Mouse (Mus musculus) heart, postnatal 14 days (tissue): Measurements from ENCODE around the gene Mtg1. TPM values are rescaled to one million over a fixed set of nuclear protein-coding genes. Genes with fewer than 3 reads are reported as not detected.
A peak's percentile ranks its signal among the peaks of the same experiment; 100 is the strongest.
"Not testable (repeated sequence)": the region's sequence is repeated elsewhere in the genome, so short reads cannot be mapped to it uniquely, and the experiment has no call there.

Experiments used
- DNase-seq, 2 experiments: peaks; one replicate each; pipeline ENCODE4 v3.0.0; 2021 to 2022
- intact Hi-C: fragments of 180-260 bp; cut with DNase I; formaldehyde crosslinking; loops from one replicate; pipeline ENCODE4 v1.15.1; 2025
- total RNA-seq, 2 experiments: library from RNA; stranded (reverse); gene quantifications; 2 replicates each; pipeline ENCODE4 v1.2.3; 2021

Mtg1 gene
- total RNA-seq, 2 experiments from 2014 or later, result 28.1 to 29.3 TPM

DNA sequence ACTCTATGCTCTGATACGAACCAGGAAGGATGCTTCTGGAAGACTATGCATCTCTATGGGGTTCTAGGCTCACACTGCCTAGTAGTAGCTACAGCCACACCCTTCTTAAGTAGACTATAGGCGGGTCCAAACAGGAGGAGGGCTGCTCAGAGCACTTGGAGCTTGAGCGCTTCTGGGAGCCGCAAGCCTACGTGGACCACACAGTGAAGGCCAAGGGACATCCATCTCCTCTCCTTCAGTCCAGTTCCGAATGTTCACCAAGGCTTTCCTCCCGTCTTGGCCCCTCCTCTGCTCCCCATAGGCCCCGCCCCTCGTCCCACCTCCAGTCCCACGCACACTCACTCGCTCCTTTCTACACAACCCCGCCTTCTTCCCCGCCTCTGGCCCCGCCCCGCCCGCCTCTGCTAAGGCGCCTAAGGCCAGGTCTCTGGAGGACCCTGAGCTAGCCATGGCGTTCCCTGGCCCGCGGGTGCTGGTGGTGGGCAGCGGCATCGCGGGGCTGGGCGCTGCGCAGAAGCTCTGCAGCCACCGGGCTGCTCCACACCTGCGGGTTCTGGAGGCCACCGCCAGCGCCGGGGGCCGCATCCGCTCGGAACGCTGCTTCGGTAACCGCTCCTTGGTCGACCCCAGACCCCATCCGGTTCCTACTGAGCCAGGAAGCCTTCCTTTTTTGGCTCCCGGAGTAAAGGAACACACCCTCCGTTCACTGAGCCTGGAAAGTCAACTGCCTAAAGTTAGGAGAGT, 11.9 kb upstream of the Mtg1 start:
- intact Hi-C loops, result no loop called here
- DNase-seq, result peak; percentile 93 to 94

DNA sequence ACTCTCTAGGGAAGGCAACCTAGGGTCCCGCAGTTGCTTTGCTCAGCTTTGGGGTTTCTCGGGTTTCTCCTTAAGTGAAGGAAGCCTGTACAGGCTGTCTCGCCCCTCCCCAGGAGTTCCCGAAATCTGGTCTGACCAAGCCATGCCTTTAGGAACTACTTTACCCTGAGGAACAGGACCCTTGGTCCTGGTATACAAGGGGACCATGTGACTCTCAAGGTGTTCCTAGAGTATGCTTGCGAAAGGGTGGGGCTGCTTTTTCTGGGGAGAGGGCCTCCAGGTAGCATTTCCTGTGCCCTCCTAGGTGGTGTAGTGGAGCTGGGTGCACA, 11.4 kb upstream of the Mtg1 start:
- intact Hi-C loops, result no loop called here
- DNase-seq, result no peak

DNA sequence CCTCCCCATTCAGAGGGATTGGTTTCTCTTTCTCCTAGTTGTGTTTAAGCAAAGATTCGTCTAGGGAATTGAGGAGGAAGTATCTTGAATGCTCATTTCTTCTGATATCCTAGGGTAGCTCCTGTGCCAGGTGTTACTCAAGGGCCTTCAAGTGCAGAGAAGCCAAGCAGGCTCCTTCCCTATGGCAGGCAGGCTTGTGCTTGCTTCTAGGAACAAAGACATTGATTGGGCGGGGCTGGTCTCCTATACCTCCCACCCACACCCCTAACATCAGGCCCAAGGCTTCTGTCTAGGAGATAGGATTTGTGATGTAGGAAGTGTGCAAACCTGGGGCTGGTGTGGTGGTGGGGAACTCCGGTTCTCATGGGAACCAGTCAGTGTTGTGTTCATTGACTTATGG, 10.4 kb upstream of the Mtg1 start:
- DNase-seq, result no peak
- intact Hi-C loops, result no loop called here

DNA sequence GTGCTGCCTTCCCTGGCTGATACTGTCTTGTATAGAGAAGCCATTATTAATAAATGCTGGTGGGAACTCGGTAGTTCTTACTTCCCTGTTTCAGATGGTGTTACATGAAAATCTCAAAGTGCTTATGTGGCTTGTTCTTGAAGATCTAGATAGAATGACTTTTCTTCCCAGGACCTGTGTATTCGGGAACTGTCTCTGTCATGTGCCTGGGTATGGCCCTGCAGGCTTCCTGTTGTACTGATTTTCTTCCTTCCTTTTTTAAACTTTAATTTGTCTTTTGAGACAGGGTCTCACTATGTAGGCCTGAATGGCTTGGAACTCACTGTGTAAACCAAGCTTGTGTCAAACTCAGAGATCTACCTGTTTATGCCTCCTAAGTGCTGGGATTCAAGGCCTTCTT, 9.5 kb upstream of the Mtg1 start:
- DNase-seq, result no peak

DNA sequence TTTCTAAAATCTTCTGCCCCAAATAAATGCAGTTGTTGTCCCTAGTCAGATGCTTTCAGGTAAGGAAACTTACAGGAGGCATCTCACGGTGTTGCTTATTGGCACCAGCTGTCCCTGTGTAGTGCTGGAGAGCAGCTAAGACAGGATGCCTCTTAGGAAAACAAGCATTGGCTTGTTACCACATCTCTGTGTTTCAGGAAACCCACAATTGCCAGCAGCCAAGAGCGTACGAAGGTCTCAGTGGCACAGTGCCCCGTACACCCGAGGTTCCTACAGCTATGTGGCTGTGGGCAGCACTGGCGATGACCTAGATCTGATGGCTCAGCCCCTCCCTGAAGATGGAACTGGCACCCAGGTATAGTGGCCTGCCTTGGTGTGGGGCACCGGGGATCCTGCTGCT, 5.2 kb upstream of the Mtg1 start:
- intact Hi-C loops, DNase-seq: not testable (repeated sequence)

More for the DNA sequence above, 9.5 kb upstream of the Mtg1 start:
- intact Hi-C loops, result no loop called here

DNA sequence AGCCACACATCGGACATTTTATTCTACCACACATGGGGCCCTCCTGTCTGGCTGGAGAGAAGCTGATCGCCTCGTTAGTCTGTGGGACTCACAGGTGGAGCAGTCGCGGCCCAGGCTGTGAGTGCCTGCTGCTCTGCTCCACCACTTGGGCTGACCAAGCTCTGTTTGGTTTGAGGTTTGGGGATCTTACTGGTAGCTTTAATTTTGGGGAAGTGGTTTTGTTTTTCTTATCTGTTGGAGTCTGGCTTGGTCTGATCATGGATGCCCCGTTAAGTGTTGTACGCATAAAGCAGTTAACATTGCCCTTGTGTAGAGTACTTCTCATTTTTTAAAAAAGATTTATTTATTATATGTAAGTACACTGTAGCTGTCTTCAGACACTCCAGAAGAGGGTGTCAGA, 3.3 kb upstream of the Mtg1 start:
- DNase-seq, intact Hi-C loops: not testable (repeated sequence)

DNA sequence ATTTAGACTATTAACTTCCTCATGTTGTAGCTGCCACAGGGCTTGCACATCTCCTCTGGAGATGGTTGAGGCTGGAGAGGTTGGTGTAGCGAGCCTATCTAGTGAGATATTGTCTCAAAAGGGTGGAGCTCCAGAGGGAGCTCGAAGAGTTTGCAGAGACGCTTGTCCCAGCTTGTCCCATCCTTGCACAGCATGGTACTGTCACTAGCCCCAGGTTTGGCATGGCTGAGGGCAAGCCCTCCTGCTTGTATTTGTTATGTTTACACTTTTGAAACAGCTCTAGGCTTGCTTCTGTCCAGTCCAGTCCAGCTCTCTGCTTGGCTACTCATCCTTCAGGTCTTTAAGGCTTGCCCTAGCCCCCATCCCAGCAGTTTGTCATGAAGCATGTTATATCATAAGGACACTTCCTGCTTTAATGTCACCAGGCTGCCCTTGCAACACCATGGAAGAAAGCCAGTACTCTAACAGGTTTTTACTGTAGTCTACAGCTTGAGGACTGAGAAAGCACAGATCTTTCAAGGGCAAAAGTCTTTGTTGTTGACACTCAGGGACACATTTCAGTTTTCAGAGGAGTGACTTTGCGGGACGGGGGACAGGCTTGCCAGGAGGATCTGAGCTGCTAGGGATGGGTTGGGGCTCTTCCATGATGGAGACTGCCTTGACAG, 2.1 kb upstream of the Mtg1 start:
- DNase-seq, result no peak
- intact Hi-C loops, result no loop called here

DNA sequence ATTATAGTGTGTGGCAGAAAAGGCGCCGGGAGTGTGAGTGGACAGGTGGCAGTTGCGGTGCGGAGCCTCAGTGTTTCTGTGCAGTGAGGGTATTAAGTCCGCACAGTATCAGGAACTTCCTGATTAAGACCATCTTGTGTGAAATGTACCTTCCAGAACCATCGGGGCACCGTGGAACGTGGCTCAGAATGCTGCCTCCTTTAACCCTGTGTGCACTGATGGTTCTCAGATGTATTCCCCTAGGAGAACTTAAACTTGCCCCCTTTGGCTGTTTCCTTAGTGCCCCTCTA, 602 bp downstream of the Mtg1 start:
- DNase-seq, result no peak
- intact Hi-C loops, result no loop called here

DNA sequence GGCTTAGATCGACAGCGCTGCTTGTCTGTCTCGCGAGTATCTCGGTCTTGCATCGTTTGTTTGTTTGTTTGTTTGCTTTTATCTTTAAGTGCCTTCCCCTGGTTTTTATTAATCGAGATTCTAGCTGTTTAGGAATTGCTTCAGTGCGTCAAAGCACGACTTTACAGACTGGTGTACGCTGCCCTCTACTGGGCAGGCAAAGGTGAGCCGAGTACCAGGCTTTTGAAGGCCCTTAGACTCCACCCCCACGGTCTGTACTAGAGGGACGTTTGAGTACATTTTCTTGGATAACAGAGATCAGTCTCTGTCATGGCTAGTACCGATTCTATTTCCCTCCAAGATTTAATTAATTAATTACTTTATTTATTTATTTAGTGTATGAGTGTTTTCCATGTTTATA, 4.0 kb downstream of the Mtg1 start:
- DNase-seq, result peak; percentile 73 to 79
- intact Hi-C loops, result loop anchor here (1.0 to 5.0 kb wide), 2 partner anchors 63 to 169 kb away; no protein-coding TSS in a partner anchor

DNA sequence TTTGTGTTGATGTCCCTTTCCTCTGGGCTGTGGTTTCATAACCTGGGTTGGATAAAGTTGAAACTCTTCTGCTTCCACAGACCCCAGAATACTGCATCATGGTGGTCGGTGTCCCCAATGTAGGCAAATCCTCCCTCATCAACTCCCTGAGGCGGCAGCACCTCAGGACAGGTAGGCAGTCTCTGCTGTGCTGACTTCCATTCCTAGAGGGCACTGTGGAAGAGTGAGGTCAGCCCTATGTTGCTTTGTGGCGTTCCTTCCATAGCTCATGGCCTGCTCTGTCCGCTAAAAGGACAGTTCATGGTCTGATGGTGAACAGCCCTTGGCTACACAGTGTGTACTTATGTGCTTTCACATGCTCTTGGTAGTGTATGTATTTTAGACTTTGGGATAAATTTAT, 7.2 kb downstream of the Mtg1 start:
- no peak for DNase-seq
- intact Hi-C loops, result loop anchor here (5.0 kb wide), 1 partner anchor 172 kb away; no protein-coding TSS in a partner anchor

DNA sequence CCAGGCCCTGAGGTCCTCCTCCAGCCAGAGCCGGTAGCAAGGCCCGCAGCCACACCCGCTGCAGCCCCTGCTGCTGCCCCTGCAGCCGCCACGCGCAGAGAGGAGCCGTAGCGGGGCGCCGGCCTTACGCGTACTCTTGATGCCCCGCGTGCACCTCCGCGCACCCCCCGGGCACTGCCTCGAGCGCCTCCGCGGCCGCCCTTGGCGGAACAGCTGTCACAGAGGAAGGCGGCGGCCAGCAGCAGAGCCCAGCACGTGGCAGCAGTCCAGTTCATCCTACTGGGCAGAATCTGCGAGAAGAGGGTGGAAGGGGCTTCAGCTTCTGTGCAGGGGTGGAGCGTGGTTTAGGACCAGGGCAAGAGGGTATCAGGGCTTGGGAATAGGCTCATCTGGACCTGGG, 16.0 kb downstream of the Mtg1 start:
- DNase-seq, result peak; percentile 16 to 23
- intact Hi-C loops, result no loop called here

DNA sequence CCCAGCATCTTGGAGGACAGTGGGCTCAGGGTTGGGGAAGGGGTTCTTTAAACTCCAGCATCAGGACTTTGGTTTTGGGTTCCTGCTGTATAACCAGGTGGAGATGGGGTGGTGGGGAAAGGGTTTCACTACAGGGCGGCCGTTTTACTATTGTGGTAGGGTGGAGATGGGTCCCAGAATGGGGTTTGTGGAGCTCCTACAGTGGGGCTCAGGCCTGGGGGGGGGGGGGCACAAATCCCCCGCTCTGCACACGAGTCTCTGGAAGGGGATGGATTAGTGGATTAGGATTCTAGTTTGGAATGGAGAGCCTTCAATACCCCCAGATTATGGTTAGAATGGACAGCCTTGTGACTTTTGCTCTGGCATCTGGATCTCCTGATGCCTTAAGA, 16.5 kb downstream of the Mtg1 start:
- intact Hi-C loops, result no loop called here
- no peak for DNase-seq

DNA sequence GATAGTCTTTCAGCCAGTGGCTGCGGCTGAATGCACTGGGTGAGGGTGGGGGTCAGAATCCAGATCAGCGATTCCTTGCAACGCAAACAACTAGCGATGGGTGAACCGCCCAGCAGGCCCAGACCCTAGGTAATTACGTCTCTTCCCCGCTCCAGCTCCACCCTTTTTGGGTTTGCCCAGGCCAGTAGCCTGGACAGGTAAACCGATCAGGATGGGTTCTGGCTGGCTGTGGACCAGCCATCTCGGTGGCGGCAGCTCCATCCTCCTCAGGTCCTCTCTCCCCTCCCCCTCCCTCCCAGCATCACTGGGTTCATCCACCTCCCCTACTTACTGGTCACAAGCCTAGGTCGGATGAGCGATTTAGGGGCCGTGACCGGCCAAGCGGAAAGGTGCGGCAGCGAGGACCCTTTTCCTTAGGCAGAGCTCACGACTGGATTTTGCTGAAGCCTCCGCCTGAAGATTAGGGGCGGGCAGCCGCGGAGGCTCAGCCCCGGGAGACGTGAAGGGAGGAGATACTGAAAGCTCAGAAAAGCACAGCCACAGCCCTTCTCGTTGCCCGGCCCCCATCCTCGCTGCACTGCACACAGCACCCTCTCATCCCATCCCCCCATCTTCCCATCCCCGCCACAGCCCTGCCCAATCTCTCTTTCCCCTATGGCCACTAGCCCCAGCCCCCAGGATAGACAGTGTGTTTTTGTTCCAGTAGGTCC, 17.0 kb downstream of the Mtg1 start, which contains the start of gene Sprn:
Gene Sprn (minus strand): TSS at position 660 of the 710 bp plus-strand sequence.
- DNase-seq, result peak; percentile 11 to 13
- intact Hi-C loops, result no loop called here

DNA sequence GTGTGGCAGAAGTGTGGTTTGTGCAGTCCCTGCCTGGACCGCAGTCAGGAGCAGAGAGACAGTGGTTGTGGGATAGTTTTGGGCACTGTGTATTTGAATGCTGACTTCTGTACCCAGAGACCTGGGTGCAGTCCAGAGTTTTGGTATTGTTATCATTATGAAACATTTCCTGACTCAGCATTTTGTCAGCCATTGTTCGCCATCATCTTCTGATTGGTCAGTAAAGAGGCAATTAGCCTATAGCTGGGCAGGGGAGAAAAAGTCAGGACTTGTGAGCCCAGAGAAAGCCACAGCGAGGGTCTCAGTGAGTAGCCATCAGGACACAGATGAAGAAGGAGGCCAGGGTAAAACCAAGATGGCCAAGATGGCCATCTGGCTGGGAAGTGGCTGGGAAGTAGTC, 23.0 kb downstream of the Mtg1 start:
- intact Hi-C loops, result no loop called here
- DNase-seq, result no peak

DNA sequence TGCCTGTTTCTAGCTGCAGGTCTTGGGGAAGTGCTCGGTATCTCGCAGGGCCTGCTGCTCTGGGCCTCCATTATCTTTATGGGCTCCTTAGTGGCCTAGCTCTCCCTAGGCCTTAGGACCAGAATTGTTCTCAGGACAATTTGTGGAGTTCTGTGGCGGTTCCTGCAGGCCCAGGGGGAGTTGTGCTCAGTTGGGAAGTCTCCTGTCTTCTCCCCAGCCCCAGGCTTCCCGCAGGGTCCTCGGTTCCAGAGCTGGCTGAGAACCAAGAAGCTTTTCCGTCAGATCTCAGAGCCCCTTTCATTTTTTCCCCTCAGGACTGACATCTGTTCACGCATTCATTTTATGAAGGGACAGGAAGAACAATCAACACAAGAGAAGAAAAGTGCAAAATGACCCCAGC, 27.3 kb downstream of the Mtg1 start, which contains the start of gene Olfr522:
Gene Olfr522 (minus strand): TSS at position 101 of the 400 bp plus-strand sequence.
- intact Hi-C loops, result no loop called here

DNA sequence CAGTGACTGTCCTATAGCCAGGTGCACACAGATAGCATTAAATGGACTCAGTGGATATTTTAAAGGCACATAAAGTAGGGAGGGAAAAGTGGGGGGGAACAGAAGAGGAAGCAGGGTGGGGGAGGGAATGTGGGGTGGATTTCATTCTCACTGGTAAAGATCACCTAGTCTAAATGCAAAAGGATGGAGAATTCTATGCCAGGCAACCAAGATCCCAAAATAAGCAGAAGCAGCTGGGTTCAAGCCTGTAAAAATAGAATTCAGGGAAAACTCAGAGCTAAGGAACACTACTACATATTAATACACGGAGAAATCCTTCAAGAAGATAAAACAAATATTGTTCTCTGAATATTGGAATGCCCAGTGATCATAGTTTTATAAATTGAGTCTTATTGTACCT, 30.6 kb downstream of the Mtg1 start:
- DNase-seq, result no peak
- intact Hi-C loops, result no loop called here

More for the DNA sequence above, 27.3 kb downstream of the Mtg1 start, which contains the start of gene Olfr522:
- DNase-seq, result no peak

DNA sequence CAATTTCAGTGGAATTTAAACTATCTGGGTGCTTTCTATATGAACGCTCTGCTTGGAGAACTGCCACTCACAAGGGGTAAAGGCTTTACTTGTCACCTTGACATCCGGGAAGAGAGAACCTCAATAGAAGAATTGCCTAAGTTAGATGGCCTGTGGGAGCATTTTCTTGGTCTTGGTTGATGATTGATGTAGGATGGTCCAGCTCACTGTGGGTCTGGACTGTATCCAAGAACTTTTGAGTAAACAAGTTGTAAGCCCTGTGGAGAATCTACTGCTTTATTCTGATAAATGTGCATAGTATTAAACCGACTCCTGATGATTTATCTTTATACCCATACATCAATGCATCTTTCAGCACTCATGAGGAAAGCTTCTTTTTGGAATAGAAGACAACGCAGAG, 32.0 kb downstream of the Mtg1 start:
- no peak for DNase-seq
- intact Hi-C loops, result no loop called here

DNA sequence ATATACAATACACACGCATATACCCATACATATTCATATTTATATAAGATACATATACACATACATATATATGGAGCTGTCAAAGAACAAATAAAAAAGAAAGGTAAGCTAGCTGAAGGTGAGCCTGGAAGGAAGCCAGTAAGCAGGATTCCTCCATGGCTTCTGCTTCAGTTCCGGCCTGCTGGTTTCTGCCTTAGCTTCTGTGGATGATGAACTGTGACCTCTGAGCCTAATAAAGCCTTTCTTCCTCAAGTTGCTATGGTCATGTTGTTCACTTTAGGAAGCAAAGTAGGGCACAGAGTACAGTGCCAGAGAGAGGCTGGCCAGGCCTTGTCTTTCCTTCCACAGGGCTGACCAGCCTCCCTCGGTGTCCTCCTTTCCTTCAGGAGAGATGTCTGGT, 33.5 kb downstream of the Mtg1 start:
- intact Hi-C loops, result no loop called here
- no peak for DNase-seq

DNA sequence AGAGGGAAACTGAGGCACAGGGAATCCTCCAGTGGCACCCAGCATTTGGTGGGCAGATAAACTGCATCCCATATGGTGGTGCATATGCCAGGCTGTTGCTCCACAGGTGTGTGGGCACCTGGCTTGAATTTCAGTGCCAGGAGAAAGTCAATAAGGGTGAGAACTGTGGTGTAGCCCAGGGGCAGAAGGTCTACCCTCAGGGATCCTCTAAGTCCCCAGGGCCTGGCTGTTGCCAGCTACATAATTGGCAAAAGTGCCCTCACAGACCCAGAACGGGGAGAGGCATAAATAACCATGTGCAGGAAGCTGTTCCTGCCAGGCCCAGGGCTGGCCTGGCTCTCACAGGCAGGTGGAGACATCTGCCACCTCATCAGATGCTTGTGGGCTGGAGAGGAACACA, 35.6 kb downstream of the Mtg1 start, which contains the start of gene Olfr523:
Gene Olfr523 (plus strand): TSS at position 282 of the 400 bp plus-strand sequence.
- intact Hi-C loops, result no loop called here
- DNase-seq, result no peak

DNA sequence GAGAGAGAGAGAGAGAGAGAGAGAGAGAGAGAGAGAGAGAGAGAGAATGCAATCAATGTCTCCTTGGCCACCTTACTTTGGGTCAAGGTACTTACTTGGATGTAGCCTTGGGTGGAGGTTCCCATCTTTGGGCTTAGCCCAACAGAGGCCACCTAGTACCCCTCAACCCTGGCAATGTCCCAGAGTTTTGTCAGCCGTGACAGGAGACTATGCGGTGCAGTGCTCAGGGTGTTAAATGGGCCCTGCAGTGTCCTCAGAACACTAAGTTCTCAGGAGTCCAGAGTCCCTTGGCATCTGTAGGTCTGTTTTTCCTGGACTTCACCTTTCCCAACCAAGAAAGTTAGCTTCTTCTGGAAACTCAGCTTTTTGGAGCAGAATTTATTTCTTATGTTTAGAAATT, 41.8 kb downstream of the Mtg1 start:
- no peak for DNase-seq

DNA sequence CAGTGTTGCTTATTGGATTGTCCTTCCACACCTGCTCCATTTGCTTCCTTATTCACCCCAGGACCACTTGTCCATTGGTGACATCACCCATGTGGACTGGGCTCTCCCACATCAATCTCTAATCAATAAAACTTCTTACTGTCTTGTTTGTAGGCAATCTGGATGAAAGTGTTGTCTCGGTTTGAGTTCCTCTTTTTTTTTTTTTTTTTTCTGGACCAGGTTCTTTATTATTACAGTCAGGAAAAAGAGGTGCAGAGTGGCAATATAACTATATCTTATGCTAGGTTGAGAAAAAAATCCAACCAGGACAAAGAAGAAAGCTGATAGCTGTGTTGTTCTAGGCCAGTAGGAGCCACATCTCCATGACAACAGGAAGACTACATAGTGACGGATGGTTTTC, 43.3 kb downstream of the Mtg1 start:
- no peak for DNase-seq
- intact Hi-C loops, result no loop called here

More for the DNA sequence above, 41.8 kb downstream of the Mtg1 start:
- intact Hi-C loops, result no loop called here

DNA sequence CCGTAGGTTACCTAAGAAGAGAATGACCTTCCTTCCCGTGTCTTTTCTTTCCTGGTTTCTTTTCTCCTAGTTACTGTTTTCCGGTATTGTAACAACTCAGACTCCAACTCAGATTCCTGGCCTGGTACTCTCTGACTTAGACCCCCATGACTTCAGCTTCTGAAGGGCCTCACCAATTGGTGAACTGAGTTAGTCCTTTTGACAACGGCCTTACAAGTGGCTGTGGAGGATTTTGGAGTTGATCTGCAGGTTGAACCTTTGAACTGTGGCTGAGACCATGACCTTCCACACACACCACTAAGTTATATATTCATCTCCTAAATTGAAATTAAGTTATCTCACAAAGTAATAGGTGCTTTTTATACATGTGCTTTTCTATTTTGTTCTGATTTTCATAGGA, 46.8 kb downstream of the Mtg1 start:
- no peak for DNase-seq
- intact Hi-C loops, result no loop called here
